Mouse (Mus musculus) ES-E14 (cell line): ENCODE data around the gene Msi2.

ENCODE experiments used
- CHD2 ChIP-seq: IDR thresholded peaks from 2 replicates; pipeline ENCODE4 v1.6.1; 2014; ENCODE audit warnings: mild to moderate bottlenecking, low read depth, low read length, inconsistent platforms
- HCFC1 ChIP-seq: IDR thresholded peaks from 2 replicates; pipeline ENCODE4 v1.6.1; 2012; ENCODE audit warnings: low read length, inconsistent platforms, borderline replicate concordance; ENCODE audit not compliant: insufficient read depth
- ZC3H11A ChIP-seq: IDR thresholded peaks from 2 replicates; pipeline ENCODE4 v1.6.1; 2012; ENCODE audit warnings: low read depth, mild to moderate bottlenecking, inconsistent platforms, low read length, borderline replicate concordance
- ZNF384 ChIP-seq: IDR thresholded peaks from 2 replicates; pipeline ENCODE4 v1.6.1; 2012; ENCODE audit warnings: low read depth, low read length, inconsistent platforms

DNA sequence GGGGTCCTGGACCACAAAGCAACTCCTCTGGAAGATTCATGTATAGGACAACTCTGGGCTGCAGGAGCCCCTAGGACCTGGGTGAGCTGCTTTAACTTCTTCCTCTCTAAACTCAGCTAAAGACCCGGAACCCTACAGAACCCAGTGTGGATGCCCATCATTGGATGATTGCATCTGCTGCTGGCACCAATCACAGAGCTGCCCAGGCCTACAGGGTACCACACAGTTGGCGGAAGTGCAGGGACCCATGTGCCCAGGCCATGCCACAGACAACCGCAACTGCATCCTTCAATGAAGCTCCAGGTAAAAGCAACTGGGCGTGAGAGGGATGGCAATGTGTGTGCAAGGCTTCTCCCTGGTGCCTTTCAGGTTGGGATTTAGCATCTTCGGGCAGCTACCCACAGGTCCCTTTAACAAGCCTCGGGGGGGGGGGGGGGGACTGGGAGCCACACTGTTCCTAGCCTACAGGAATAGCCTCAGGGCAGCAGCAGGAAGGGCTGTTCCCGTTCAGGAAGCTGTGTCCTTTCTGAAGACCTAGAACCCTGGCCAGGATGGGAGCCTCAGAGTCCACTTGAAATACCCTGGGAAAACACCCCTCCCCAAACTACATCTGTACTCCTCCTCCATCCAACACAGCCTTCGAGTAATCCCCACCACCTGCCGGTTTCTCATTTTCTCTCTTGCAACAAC lies 98.7 kb downstream of the Msi2 start:
- TF ChIP-seq CHD2 (no peak), ZNF384 (no peak), ZC3H11A (no peak), HCFC1 (no peak)
